Mouse (Mus musculus) spleen, adult 2 months (tissue): ENCODE data around the gene Cmtm8.

Experiments used
- CTCF ChIP-seq: fragments of 200-500 bp; IDR thresholded peaks from 2 replicates; pipeline ENCODE4 v1.5.1; 2011; ENCODE audit warnings: mild to moderate bottlenecking, inconsistent platforms; ENCODE audit not compliant: insufficient read depth, insufficient read length, insufficient replicate concordance; ENCODE audit errors: extremely low read depth
- POLR2A ChIP-seq: fragments of 200-500 bp; IDR thresholded peaks from 2 replicates; pipeline ENCODE4 v1.6.1; 2011; ENCODE audit warnings: low read depth, low read length, inconsistent platforms

GRCm38 (mm10) chr9:114830351-114830750 is 13.6 kb downstream of the Cmtm8 start:
- TF ChIP-seq POLR2A (no peak), CTCF (no peak)
